Mouse (Mus musculus): Measurements from ENCODE around the gene Ntn3. TPM values are rescaled to one million over a fixed set of nuclear protein-coding genes. Genes with fewer than 3 reads are reported as not detected.
A peak's percentile ranks its signal among the peaks of the same experiment; 100 is the strongest.

Gene Ntn3
- total RNA-seq, 1 experiment: 4.1 TPM

DNA sequence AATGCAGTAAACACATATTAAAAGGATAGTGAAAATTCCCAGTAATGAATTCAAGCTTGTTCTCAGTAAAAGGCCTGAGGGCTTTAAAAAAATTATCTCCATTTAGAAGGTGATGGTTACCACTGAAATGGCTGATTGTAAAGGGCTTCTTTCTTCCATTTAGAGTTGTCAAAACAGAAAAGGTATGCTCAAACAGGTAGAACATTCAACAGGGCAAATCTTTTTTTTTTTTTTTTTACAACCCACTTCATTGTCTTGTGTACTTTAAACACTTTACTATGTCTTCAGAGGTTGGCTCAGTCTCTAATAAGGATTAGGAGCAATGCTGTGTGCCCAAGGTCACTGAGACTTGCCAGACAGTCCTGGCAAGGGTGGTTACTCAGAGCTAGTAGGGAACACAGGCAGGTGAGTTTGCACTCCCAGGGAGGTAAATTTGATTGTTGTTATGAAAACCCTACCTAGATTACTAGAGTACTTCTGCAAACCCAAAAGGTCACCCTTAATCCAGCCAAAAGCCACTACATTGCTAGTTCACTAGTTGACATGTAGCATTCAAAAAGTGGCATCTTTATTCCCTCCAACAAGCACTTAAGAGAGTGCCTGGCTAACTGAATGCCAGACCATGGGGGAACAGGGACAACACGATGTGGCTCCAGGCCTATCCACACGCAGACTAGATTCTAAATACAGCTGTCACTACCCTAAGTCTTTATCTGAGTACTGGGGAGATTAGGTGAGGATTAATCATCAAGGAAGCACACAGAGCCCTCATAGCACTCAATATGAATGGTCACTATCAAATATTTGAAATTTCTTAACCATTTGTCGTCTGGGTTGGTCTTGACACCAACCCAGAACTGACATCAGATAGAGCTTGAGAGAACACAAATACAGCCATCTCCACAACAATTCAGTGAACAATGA lies 5.5 kb downstream of the Ntn3 start:
- peaks cover 12 to 37% of the 10 kb centered on the region in 2 experiments for H3K4me1 ChIP-seq (ENCODE audit: control insufficient read depth in 2 of 2, insufficient read depth in 2 of 2, low read length in 2 of 2, poor library complexity in 1 of 2)
- TF ChIP-seq CHD2 (IDR thresholded peaks at IDR 0.05; ENCODE audit: low read depth, low read length) (no peak), ZC3H11A (IDR thresholded peaks at IDR 0.05; ENCODE audit: borderline replicate concordance, low read depth, low read length) (no peak), MAFK (IDR thresholded peaks at IDR 0.05; ENCODE audit: insufficient read depth, low read depth, low read length) (no peak), ZNF384 (IDR thresholded peaks at IDR 0.05; ENCODE audit: low read depth, low read length) (peak; percentile 60; the same call in 1 of the 2 replicates)

DNA sequence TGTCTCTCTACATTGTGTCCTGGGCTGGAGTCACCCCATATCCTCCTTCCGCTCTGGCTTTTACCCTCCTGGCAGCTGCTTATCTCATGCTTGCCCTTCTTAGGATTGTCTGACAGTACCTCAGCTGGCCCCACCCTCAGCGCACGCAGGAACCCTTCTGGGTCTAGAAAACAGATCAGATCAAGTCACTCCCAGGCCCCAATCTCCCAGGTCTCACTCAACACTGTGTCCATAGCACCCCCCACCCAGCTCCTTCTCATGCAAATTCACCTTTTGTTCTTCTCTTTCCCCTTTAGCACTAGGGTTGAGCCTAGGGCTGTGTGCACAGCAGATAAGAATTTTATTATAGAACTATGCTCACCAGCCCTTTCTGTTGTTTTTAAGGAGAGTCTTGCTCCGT lies 6.3 kb downstream of the Ntn3 start:
- Histone ChIP-seq H3K4me3 (ENCODE audit: insufficient read depth in 1 of 2, low read depth in 1 of 2, low read length in 2 of 2, poor library complexity in 1 of 2, severe bottlenecking in 1 of 2) (0 out of 4 replicates have a peak overlapping the region, but pooled peaks have one; percentile 2 to 6), H3K9ac (ENCODE audit: insufficient read depth, low read depth, low read length, poor library complexity, severe bottlenecking) (no peak overlapping the region), H3K36me3 (ENCODE audit: control insufficient read depth, insufficient read depth, low read length, poor library complexity, severe bottlenecking) (no peaks in the 10 kb centered on the region), H3K27ac (ENCODE audit: insufficient read depth, low read depth, low read length, poor library complexity, severe bottlenecking) (peak overlapping the region; percentile 47; the same call in 1 of the 2 replicates), H3K4me1 (ENCODE audit: control insufficient read depth in 2 of 2, insufficient read depth in 2 of 2, low read length in 2 of 2, poor library complexity in 1 of 2) (peaks cover 12 to 33% of the 10 kb centered on the region in 2 experiments), H3K9me3 (ENCODE audit: control insufficient read depth, insufficient read depth, low read depth, low read length) (no peaks in the 10 kb centered on the region)
- TF ChIP-seq CHD2 (IDR thresholded peaks at IDR 0.05; ENCODE audit: low read depth, low read length) (no peak), ZNF384 (IDR thresholded peaks at IDR 0.05; ENCODE audit: low read depth, low read length) (no peak), MAFK (IDR thresholded peaks at IDR 0.05; ENCODE audit: insufficient read depth, low read depth, low read length) (no peak), HCFC1 (IDR thresholded peaks at IDR 0.05; ENCODE audit: borderline replicate concordance, insufficient read depth, low read length) (no peak), ZC3H11A (IDR thresholded peaks at IDR 0.05; ENCODE audit: borderline replicate concordance, low read depth, low read length) (no peak)
- in situ Hi-C loops (cut with MboI; ENCODE audit: low sequenced_read_pairs in 2 of 2, unreplicated experiment in 2 of 2): no loop called here
- peak; percentile 68 for DNase-seq (ENCODE audit: low read depth, low spot score)

More for the DNA sequence above, 5.5 kb downstream of the Ntn3 start:
- Histone ChIP-seq H3K36me3 (ENCODE audit: control insufficient read depth, insufficient read depth, low read length, poor library complexity, severe bottlenecking) (no peaks in the 10 kb centered on the region), H3K9ac (ENCODE audit: insufficient read depth, low read depth, low read length, poor library complexity, severe bottlenecking) (no peak overlapping the region), H3K4me3 (ENCODE audit: insufficient read depth in 1 of 2, low read depth in 1 of 2, low read length in 2 of 2, poor library complexity in 1 of 2, severe bottlenecking in 1 of 2) (0 out of 4 replicates have a peak overlapping the region, but pooled peaks of 1 of the 2 experiments have one; percentile 75), H3K27ac (ENCODE audit: insufficient read depth, low read depth, low read length, poor library complexity, severe bottlenecking) (peak overlapping the region; percentile 47; the same call in 1 of the 2 replicates), H3K9me3 (ENCODE audit: control insufficient read depth, insufficient read depth, low read depth, low read length) (no peaks in the 10 kb centered on the region)
- in situ Hi-C loops (cut with MboI; ENCODE audit: low sequenced_read_pairs in 2 of 2, unreplicated experiment in 2 of 2): no loop called here
- DNase-seq (ENCODE audit: low read depth, low spot score): no peak

DNA sequence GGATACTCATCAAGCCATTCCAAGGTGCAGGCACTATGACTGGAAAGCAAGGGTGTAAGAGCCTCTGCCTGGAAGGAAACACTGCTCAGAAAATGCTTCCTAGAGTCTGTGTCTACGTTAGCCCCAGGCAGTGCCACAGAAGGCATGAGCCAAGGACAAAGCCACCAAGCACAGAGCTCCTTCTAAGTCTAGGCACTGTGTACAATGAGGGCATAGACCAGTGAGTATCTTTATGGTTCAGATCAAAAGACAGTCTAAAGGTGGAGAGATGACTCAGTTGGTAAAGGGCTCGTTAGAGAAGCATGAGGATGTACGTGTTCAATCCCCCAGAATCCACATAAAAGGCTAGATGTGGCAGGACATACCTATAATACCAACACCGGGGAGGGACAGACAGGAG lies 8.2 kb downstream of the Ntn3 start:
- Histone ChIP-seq H3K9ac (ENCODE audit: insufficient read depth, low read depth, low read length, poor library complexity, severe bottlenecking) (no peak overlapping the region), H3K9me3 (ENCODE audit: control insufficient read depth, insufficient read depth, low read depth, low read length) (no peaks in the 10 kb centered on the region), H3K27ac (ENCODE audit: insufficient read depth, low read depth, low read length, poor library complexity, severe bottlenecking) (no peak overlapping the region), H3K4me1 (ENCODE audit: control insufficient read depth in 2 of 2, insufficient read depth in 2 of 2, low read length in 2 of 2, poor library complexity in 1 of 2) (peaks cover 10 to 39% of the 10 kb centered on the region in 2 experiments), H3K36me3 (ENCODE audit: control insufficient read depth, insufficient read depth, low read length, poor library complexity, severe bottlenecking) (no peaks in the 10 kb centered on the region), H3K4me3 (ENCODE audit: insufficient read depth in 1 of 2, low read depth in 1 of 2, low read length in 2 of 2, poor library complexity in 1 of 2, severe bottlenecking in 1 of 2) (no peak overlapping the region)
- TF ChIP-seq MAFK (IDR thresholded peaks at IDR 0.05; ENCODE audit: insufficient read depth, low read depth, low read length) (no peak), ZNF384 (IDR thresholded peaks at IDR 0.05; ENCODE audit: low read depth, low read length) (no peak), CHD2 (IDR thresholded peaks at IDR 0.05; ENCODE audit: low read depth, low read length) (no peak), HCFC1 (IDR thresholded peaks at IDR 0.05; ENCODE audit: borderline replicate concordance, insufficient read depth, low read length) (no peak), ZC3H11A (IDR thresholded peaks at IDR 0.05; ENCODE audit: borderline replicate concordance, low read depth, low read length) (no peak)
- in situ Hi-C loops (cut with MboI; ENCODE audit: low sequenced_read_pairs in 2 of 2, unreplicated experiment in 2 of 2): no loop called here
- no peak for DNase-seq (ENCODE audit: low read depth, low spot score)

DNA sequence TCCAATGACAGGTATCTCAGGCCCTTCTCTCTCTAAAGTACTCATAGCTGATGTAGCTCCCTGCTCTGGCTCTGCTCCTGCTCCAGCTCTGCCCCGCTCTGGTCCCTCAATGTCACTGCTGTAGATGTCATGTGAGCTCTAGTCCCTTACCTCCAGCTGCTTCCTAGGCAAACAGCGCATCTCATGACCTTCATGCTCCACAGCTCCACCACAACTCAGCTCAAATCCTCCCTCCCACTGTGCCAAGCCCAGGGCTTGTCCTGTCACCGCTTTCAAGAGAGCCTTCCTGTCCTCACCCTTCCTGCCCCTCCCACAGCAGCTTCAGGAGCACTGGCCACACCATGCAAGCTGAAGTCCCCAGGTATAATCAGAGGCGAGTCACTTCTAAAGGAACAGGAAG lies 9.6 kb downstream of the Ntn3 start:
- H3K27ac ChIP-seq (ENCODE audit: insufficient read depth, low read depth, low read length, poor library complexity, severe bottlenecking): no peak overlapping the region; the same call in 1 of the 2 replicates
- no peak for DNase-seq (ENCODE audit: low read depth, low spot score)
- in situ Hi-C loops (cut with MboI; ENCODE audit: low sequenced_read_pairs in 2 of 2, unreplicated experiment in 2 of 2): no loop called here

More for the DNA sequence above, 9.6 kb downstream of the Ntn3 start:
- Histone ChIP-seq H3K36me3 (ENCODE audit: control insufficient read depth, insufficient read depth, low read length, poor library complexity, severe bottlenecking) (no peaks in the 10 kb centered on the region), H3K9ac (ENCODE audit: insufficient read depth, low read depth, low read length, poor library complexity, severe bottlenecking) (no peak overlapping the region), H3K4me3 (ENCODE audit: insufficient read depth in 1 of 2, low read depth in 1 of 2, low read length in 2 of 2, poor library complexity in 1 of 2, severe bottlenecking in 1 of 2) (no peak overlapping the region), H3K4me1 (ENCODE audit: control insufficient read depth in 2 of 2, insufficient read depth in 2 of 2, low read length in 2 of 2, poor library complexity in 1 of 2) (peaks cover 9 to 37% of the 10 kb centered on the region in 2 experiments), H3K9me3 (ENCODE audit: control insufficient read depth, insufficient read depth, low read depth, low read length) (no peaks in the 10 kb centered on the region)
- TF ChIP-seq ZNF384 (IDR thresholded peaks at IDR 0.05; ENCODE audit: low read depth, low read length) (no peak), HCFC1 (IDR thresholded peaks at IDR 0.05; ENCODE audit: borderline replicate concordance, insufficient read depth, low read length) (no peak), CHD2 (IDR thresholded peaks at IDR 0.05; ENCODE audit: low read depth, low read length) (no peak), ZC3H11A (IDR thresholded peaks at IDR 0.05; ENCODE audit: borderline replicate concordance, low read depth, low read length) (no peak), MAFK (IDR thresholded peaks at IDR 0.05; ENCODE audit: insufficient read depth, low read depth, low read length) (no peak)
